Mouse (Mus musculus) adrenal gland (tissue): Measurements from ENCODE around the gene Nr2f2.

Source experiments
- intact Hi-C: fragments of 180-260 bp; cut with DNase I; formaldehyde crosslinking; loops from one replicate; pipeline ENCODE4 v1.15.1; 2025

The Nr2f2 gene

GRCm38 (mm10) chr7:70336126-70336525 is 30.4 kb downstream of the Nr2f2 start:
- intact Hi-C loops = loop anchor here (5.0 to 10.0 kb wide), 3 partner anchors 341 to 844 kb away; no protein-coding TSS in a partner anchor

- intact Hi-C loops = loop anchor here (5.0 to 10.0 kb wide), 3 partner anchors 341 to 843 kb away; no protein-coding TSS in a partner anchor
Observed at GRCm38 (mm10) chr7:70335411-70335810, 31.1 kb downstream of the Nr2f2 start.

GRCm38 (mm10) chr7:70334836-70335235 is 31.7 kb downstream of the Nr2f2 start:
- intact Hi-C loops = loop anchor here (5.0 to 10.0 kb wide), 4 partner anchors 218 to 843 kb away; no protein-coding TSS in a partner anchor

DNA sequence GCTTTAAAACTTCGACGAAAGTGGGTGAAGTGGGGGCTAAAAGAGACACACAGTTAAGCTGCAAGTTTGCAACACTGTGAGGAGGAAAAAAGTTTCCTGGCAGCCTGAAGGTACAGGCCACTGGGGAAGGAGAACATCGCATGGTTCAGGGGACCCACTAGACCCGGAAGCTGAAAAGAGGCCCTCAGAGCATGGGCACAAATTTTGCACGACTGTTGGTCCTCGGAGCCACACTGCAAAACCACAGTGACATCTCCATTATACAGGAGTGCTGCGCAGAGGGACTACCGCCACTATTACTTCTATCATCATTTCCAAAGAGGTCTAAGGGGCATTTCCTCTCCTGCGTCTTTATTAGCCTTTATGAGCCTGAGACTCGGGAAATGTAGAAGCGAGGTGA is 32.7 kb downstream of the Nr2f2 start:
- intact Hi-C loops = loop anchor here (5.0 to 10.0 kb wide), 3 partner anchors 217 to 519 kb away; no protein-coding TSS in a partner anchor

- intact Hi-C loops = loop anchor here (5.0 to 10.0 kb wide), 3 partner anchors 216 to 518 kb away; no protein-coding TSS in a partner anchor
Observed at GRCm38 (mm10) chr7:70332926-70333664, 33.4 kb downstream of the Nr2f2 start.

- intact Hi-C loops = loop anchor here (5.0 to 10.0 kb wide), 3 partner anchors 215 to 517 kb away; no protein-coding TSS in a partner anchor
Observed at GRCm38 (mm10) chr7:70332064-70332850, 34.3 kb downstream of the Nr2f2 start.

GRCm38 (mm10) chr7:70331243-70332063 is 35.1 kb downstream of the Nr2f2 start:
- intact Hi-C loops = loop anchor here (5.0 to 10.0 kb wide), 3 partner anchors 214 to 517 kb away; no protein-coding TSS in a partner anchor

GRCm38 (mm10) chr7:70330761-70331242 is 35.7 kb downstream of the Nr2f2 start:
- intact Hi-C loops = loop anchor here (5.0 to 10.0 kb wide), 3 partner anchors 214 to 516 kb away; no protein-coding TSS in a partner anchor

- intact Hi-C loops = loop anchor here (5.0 to 10.0 kb wide), 3 partner anchors 213 to 515 kb away; no protein-coding TSS in a partner anchor
Observed at GRCm38 (mm10) chr7:70330207-70330562, 36.4 kb downstream of the Nr2f2 start.

DNA sequence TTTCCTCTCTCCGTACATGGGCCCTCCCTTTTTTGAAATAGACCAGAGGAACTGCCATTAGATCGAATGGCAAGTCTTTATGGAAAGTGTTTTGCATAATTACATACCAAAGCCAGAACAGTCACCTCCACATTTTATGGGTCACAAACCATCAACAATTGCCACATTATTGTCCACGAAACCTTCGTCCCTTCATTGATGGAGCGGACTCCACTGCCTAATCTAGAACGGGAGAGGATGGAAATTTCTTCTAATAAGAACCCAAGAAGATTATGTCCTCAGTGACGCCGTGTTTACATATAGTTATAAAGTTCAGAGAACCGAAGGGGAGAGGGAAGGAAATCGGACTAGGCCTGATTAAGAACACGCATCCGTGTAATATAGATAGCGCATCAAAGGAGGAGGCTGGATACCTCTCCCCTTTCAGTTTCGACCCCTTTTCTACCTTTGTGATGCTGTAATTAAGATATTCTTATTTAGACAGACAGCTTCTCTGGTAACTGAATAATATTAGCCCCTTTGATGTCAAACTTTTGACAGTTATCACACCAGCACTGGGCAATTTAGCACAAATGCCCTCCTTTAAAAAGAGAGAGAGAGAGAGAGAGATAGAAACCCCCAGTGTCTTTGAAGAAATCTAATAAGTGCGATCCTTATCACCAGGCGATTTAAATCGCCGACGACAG is 36.9 kb downstream of the Nr2f2 start:
- intact Hi-C loops = loop anchor here (5.0 to 10.0 kb wide), 4 partner anchors 47 to 515 kb away; no protein-coding TSS in a partner anchor

- intact Hi-C loops = loop anchor here (5.0 kb wide), 1 partner anchor 47 kb away; no protein-coding TSS in a partner anchor
Observed at GRCm38 (mm10) chr7:70329037-70329516, 37.5 kb downstream of the Nr2f2 start.

GRCm38 (mm10) chr7:70328206-70329036 is 38.1 kb downstream of the Nr2f2 start:
- intact Hi-C loops = loop anchor here (5.0 kb wide), 1 partner anchor 46 kb away; no protein-coding TSS in a partner anchor

- intact Hi-C loops = loop anchor here (5.0 kb wide), 1 partner anchor 45 kb away; no protein-coding TSS in a partner anchor
Observed at GRCm38 (mm10) chr7:70327191-70327590, 39.3 kb downstream of the Nr2f2 start.

DNA sequence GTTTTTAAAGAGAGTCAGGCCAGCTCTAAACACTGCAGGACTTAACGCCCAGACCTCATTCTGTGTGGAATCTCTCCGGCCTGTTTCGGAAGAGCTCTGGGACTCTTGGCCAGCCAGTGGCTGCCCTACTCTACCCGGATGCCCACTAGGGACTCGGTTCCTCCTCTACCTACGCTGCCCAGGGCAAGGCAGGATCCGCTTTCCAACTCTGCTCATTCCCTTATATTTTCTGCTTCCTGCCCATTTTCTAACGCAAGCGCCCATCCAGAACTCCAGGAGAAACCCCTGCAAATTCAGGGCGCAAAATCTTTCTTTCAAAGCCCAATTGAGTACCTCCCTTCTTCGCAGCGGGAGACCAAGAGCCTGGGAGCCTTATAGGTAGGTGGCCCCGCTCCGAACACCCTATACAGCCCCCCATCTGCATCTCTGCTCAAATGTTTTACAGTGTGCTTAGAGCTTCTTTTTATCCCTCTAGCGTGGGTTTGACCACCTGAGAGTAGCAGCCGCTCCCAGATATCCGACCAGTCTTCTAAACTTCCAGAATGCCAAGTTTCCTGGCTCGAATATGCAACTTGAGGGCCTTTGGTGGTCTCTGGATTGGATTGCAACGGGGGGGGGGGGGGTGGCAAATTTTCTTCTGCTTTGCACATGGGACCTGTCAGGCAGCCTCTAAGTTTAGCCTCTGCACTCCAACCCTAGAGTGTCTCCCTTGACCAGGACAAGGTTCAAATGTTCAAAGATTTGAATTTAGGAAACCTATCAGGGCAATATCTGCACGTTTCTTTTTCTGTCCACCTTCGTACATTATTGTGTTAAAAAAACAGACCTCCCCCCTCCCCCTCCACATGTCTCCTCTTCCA is 40.1 kb downstream of the Nr2f2 start:
- intact Hi-C loops = loop anchor here (5.0 kb wide), 1 partner anchor 44 kb away; no protein-coding TSS in a partner anchor

- intact Hi-C loops = loop anchor here (5.0 kb wide), 1 partner anchor 43 kb away; no protein-coding TSS in a partner anchor
Observed at GRCm38 (mm10) chr7:70325381-70325780, 41.2 kb downstream of the Nr2f2 start.

DNA sequence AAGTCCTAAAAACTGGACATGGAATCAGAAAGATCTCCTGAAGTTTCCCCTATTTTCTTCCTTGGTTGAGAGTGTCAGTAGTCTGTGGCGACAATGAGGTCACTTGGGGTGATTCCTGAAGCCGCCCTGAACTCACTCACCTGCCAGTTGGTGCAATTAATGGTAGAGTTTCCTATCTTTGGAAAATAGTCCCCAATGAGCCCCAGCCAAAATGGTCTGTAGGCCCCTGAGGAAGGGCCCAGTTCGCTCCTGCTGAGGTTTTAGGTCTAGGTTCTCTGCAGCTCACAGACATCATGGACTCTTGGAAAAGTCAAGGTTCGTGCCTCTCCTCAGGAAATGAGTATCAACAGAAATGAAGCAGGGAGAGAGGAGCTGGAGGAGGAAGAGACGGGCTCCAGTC is 42.0 kb downstream of the Nr2f2 start:
- intact Hi-C loops = no loop called here

GRCm38 (mm10) chr7:70324041-70324440 is 42.5 kb downstream of the Nr2f2 start:
- intact Hi-C loops = no loop called here

GRCm38 (mm10) chr7:70305716-70306115 is 60.8 kb downstream of the Nr2f2 start:
- intact Hi-C loops = no loop called here
